Mouse (Mus musculus) neural tube, embryonic 10.5 days (tissue): ENCODE data around the gene 2210408I21Rik.

Experiments used
- DNase-seq: peaks from one replicate; pipeline ENCODE4 v3.0.0-alpha.2; 2017; ENCODE audit warnings: low spot score; ENCODE audit errors: extremely low spot score

The 2210408I21Rik gene

DNA sequence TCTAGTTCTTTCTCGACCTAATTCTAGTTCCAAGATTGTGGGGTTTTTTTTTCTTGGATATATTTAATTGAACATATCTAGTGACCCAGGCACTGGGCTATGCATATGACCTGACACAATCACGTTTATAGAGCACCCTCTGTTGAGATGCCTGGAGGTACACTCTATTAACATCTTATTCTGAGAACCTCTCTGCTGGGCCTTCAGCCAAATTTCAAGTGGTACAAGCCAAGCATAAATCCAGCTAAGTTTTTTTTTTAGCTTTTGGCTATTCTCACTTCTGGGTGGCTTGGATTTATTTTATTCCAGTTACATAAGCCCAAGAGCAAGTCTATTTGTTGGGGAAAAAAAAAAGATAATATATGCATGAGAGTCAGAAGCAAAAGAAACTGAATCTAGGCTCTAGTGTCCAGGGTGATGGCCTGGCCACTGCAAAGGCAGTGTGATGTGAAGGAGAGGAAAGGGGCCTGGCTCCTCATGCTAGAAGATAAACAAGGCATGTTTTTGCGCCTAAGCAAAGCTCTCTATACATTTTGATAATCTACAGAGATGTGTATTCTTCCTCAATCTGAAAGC, 139.9 kb downstream of the 2210408I21Rik start:
- DNase-seq = no peak

DNA sequence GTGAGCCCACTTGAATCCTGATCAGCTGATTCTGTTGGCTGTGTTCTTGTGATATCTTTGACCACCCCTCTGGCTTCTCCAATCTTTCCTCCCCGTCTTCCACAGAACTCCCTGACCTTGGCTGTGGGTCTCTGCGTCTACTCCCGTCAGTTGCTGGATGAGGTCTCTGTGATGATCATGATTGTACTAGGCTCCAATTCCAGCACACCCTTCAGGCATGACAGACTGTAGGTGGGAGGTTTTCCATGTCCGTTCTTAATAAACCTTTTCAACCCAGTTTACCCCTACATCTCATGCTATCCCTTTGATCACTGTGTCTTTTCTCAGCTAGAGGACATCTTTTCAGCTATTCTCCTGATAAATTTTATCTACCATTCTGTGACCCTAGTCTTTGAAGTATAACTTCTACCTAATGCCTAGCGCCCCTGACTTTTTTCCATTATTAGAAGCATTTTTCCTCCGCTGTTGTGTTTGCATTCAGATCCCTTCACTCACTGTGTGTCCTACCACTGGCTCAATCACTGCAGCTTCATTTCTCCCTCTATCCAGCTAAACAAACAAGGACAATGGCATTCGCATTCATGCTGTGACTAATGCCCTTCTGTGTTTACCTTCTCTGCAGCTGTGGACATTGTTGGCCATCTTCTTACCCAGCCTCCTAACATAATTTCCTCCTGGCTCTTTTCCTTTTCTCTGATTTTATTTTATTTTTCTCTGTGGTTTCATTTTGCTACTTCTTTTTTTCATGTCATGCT, 143.5 kb downstream of the 2210408I21Rik start:
- DNase-seq = no peak

DNA sequence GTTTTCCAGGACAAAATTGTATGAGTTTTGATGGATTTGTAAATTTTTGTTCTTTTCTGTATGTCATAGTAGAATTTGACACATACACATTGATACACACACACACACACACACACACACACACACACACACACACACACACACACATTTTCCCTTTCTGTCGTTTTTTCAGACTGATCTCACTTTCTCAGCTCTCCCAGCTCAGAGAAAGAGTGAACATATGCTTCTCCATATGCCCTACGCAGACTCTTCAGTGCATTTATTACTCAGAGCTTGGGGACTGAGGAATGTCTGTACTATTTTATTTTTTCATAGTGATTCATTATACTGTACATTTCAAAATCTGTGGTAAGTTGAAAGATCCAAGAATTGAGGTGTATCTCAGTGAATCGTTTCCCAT, 160.2 kb downstream of the 2210408I21Rik start:
- no peak for DNase-seq

DNA sequence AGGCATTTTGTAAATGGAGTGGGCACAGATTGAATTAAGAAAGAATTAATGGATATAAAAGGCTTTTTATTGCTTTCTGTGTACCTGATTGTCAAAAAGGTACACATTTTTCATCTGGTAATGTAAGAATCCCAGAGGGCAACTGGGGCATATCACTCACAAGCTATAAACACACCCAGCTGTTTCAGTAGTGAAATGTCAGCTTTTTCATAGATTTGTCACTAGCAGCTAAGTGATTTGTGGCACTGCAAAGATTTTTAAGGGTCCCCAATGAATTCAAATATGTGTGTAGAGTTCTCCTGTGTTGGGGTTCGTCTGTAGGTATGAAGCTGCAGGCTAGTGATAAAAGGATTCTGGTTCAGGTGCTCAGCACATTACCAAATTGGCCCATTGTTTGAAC, 188.8 kb downstream of the 2210408I21Rik start:
- no peak for DNase-seq

DNA sequence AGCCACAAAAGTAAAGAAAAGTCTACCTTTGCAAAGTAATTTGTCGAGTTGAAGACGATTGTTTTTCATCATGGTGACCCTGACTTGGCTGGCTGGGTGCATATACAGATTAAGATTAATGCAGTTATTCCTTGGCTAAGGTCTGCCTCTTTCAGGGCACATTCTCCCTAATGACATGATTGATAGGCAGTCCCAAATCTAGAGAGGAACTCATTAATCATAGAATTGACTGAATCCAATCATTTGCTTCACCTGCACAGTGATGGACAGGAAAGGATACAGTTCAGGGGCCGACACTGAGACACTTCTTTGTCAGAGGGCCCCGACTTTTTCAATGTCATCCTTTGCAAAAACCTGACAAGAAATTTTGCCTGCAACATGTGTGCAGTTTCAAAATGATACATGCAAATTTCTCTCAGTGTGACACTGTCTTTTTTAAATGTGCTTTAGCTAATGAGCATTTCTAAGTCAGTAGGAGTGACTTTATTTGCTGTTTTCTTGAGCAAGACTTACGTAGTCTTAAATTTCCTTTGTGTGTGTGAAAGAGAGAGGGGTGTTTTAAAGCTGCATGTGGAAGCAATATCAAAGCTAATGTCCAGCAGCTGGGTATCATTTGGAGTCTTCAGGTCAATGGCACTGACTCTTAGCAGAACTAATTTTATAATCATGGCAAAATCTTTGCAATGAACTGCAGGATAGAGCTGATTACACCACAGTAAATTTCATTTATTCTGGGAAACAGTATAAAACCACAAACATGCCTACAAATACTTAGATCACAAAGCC, 191.0 kb downstream of the 2210408I21Rik start:
- DNase-seq = no peak

DNA sequence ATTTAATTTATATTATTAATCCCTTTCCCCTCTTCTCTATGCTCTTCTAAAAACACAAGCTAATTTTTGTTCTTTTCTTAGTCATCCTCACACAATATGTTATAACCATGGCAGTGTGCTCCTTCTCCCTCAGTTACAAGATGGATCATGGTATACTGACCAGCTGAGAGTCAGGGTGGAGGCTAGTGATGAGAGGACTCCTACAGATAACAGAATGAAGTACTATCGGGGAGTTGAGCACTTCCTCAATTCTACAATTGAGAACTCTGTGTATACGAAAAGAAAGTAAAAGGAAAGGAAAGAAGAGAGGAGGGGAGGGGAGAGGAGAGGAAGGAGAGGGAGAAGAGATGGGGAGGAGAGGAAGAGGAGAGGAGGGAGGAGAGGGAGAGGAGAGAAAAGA, 206.8 kb downstream of the 2210408I21Rik start:
- no peak for DNase-seq

DNA sequence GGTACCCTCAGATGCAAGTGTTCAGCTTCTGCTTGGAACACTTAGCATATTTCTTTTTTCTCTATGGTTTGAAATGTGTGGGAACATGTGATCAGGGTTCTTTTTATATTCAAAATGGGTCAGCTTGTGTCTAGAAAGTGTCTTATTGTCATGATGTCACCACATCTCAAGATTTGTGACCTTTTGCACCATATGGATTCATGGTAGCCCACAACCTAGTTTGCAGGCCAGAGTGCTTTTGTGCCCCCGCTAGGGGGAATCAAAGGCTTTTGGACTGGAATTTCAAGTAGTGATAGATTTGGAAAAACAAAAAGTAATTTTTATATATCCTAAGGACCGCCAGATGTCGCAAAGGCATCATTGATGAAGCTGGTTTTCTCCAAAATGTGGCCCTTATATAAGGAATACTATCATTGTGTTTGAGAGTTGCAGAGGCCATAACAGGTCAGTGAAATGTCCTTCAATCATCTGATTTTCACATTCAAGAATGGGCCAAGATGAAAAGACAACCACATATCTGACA, 250.2 kb downstream of the 2210408I21Rik start:
- DNase-seq = no peak

DNA sequence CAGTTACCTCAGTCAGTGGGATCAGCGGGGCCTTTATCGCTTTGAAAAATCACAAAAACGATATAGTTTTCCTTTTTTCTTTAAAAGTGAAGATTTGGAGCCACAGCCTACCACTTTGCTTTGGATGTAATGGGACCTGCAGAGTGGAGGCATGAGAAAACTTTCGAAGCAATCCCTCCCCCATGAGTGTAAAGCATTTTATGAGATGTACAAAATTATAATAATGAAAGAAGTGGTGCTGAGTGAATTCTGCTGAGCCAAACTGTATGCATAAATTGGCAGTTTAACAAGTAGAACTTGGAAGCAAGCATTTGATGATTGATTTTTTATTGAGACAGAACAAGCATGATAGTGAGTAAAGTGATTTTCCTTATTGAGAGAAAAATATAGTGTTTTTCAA, 250.7 kb downstream of the 2210408I21Rik start:
- DNase-seq = no peak

DNA sequence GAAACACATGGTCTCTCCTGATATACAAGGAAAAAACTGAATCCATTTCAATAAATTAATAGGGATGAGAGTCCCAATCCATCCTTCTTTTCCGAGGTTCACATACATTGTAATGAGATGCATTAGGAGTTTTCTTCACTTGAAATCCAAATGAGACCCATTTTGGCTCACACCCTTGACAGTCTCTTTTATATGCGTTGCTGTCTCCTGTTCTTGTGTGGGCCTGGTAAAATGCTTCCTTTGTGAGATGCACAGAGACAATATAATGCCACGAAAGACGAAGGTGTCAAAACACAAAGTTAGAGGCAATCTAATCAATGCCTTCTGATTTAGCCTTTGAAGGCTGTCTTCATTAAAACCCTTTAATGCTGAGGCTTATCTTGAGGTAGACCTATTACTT, 252.8 kb downstream of the 2210408I21Rik start:
- no peak for DNase-seq

DNA sequence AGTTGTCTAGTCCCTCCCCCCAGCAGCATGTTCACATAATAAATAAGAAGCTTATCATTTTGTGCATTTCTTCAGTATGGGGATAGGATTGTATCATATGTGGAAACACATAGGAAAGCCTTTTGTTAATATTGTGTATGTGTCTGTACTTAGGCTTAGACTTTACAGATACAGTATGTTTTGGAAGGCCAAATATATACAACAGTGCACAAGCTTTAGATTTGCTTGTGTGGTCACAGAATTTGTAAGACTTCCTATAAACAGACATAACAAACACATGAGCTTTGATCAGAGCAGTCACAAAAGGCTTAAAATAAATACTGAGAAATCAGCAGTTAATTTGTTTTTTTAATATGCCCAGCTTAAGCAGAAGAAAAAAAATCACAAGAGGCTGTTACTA, 253.9 kb downstream of the 2210408I21Rik start:
- no peak for DNase-seq

DNA sequence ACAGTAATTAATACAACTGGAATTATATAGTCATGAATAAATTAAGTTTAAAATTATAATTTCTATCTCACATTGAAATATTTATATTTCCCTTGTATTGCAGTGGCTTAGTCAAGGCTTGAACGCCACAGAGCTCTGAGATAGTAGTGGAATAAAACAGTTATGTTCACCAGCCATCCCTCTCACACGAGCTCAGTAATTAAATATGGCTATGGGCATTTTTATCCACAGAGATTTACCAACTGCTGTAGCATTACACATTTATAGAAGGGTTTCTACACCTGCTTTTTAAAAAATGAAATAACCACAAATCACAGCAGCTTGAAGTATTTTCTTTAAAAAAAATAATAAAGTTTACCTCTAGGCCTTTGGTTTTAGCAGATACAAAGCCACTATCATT, 261.0 kb downstream of the 2210408I21Rik start:
- no peak for DNase-seq

DNA sequence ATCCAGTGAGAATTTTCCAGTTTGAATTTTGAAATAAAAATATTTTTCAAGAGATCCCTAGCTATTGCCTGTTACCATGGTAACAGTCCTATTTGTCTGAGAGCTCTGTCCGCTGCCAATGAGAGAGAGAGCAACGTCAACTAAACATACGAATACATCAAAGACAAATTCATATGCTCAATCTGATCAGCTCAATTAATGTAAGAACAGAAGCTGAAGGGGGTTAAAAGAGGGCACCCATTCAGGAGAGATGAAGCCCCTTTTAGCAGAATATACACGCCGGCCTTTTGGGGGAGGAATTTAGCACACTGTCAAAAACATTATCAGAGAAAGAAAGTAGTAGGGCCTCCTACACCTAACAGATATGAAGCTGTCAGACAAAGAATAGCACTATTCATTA, 261.6 kb downstream of the 2210408I21Rik start:
- no peak for DNase-seq

DNA sequence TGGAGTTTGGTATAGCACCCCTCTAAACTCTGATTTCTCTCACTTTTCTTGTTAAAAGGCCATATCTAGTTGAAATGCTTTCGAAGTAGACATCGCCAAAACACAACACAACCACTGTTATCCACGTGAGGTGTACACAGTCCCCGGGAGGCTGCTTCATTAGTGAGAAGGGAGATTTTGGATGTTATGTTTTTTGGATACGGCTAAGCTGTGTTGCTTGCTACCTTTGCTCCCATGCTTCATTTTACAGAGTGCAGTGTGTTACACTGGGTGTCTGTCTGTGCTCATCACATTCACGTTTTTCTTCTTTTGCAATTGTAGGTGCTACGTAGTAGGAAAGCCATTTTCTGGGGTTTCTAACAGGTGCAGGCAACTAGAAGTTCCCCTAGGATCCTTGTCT, 262.3 kb downstream of the 2210408I21Rik start:
- no peak for DNase-seq

DNA sequence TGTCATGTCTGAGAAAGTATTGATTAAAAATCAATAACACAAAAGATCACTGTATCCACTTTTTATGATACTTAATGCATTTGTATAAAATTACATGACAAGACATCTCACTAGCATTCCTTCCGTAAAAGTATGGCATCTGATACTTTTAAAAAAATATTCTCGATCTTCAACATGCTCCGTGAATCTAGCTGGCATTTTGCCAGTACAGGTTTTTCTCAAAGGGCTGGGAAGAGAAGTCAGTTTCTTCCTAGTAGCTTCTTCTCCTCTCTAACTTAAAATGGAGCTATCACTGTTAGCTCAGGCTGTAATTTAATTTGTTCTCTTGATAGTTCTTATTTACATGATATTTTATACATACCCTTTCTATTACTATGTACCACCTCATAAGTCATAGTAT, 263.1 kb downstream of the 2210408I21Rik start:
- DNase-seq = no peak

DNA sequence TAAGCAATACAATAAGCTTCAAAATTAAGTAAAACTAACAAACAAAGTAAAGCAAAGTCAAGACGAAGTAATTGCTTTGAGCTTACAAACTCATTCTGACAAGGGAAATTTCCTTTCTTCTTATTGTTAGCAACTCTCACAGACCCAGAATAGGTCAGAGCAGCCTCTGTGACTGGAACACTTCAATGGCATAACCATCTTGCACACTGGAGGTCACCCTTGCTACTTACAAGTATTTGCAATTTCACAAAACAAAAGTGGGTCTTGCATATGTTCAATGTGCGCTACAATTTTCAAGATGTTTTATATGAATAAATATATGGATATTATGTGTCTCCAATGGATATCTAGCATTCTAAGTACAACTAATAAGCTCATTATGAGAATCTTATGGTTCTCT, 265.4 kb downstream of the 2210408I21Rik start:
- DNase-seq = no peak

DNA sequence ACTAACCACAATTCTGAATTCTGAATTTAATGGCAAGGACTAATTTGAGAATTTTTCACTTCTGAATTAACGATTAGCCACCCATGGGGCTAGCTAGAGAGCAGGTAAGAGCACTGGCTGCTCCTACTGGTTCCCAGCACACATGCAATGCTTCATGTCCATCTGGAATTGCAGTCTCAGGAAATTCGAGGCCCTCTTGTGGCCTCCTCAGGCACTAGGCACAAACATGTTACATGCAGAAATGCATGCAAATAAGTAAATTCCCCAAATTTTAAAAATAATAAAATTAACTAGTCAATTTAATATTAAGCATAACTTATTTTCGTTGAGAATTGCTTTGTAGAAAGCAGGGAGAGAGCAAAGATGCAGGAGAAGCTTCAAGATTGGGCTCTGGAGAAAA, 273.2 kb downstream of the 2210408I21Rik start:
- DNase-seq = no peak

DNA sequence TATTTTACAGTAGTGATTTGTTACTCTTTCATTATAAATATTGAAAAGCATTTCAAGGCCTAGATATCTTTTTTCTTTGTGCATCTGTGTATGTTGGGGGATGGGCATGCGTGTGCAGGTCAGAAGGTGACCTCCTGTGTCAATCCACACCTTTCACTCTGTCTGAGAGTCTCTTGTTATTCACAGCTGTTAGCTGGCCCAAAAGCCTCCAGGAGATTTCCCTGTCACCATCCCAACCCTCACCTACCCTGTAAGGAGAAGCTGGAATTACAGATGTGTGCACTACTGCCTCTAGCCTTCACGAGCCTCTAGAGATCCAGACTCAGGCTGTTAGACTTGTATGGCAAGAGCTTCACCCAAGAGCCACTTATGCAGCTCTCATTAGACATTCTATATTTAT, 274.5 kb downstream of the 2210408I21Rik start:
- no peak for DNase-seq

DNA sequence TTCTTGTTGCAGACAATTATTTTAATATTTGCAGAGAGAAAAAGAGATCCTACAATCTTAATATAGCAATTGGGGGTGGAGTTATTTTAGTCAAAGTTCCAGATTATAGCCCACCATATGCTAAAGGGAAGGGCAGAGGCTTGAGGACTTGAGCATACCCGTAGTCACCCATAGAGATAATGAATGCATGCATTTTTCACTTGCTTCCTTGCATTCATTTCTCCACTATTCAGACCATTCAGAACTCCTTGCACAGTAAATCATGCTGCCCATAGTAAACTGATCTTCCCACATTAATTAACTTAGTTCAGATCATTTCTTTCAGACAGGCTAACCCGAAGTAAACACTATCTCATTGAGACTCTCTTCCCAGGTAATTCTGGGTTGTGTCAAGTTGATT, 277.5 kb downstream of the 2210408I21Rik start:
- DNase-seq = no peak

DNA sequence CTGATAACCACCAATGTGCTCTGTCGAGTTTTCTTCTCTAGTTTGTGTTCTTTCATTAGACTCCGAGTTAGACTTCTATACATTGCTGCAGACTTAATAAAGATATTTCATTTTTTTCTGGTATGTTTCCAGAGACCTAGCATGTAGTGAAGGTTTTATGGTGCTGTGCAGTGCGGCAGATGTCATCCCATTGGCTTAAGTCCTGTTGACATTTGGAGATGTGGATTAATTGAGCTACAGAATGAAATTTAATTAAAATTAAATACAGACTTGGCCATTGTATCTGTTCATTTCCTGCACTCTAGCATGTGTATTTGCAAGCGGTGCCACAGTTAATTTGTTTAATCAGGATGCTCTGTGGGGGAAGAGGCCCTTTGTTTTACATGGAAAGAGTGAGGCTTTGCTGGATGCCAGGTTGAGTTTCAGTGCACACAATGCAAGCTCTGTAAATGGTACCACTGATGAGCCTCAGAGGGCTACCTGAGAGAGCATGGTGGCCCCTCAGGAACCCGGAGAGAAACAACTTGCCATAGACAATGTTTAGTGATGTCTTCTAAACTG, 314.7 kb downstream of the 2210408I21Rik start:
- no peak for DNase-seq

DNA sequence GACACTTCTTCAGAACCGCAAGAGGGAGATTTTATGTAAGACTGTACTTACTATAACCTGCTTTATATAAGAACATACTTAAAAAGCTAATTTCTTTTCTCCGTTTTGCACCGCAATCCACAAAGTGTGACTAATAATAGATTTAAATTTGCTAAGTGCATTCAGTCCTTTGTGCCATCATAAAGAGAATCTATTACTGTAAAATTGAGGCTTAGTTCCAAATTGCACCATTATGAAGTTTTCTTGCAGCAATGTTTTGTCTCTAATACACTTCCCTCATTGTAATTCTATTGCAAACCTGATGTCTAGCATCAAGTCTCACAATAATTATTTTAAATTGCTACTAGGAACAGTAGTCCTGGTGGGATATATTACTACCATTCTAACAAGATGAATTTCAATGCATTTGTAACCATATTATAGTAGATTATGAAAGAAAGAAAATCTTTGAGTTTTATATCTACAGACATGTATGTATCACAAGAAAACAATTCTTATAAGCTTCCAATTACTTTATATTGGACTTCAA, 334.8 kb downstream of the 2210408I21Rik start:
- DNase-seq = no peak

DNA sequence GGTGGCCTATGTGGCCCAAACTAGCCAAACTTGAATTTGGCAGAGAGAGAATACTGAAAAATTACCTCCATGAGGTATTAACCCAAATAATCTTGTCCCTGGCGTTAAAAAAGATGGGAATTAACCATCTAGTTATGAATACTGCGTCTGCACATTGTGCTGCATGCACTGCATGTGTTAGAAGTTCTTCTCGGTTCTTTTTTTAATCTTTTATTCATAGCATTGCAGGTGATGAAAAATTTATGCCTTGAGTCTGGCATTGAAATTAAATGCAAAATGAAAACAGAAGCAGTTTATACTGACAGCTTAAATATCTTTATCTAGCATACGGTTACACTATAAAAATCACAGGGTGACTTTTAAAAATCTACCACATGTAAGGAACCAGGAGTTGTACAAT, 341.1 kb downstream of the 2210408I21Rik start:
- DNase-seq = no peak
